Mouse (Mus musculus) MEL (cell line): ENCODE data around the gene Egflam. TPM values are rescaled to one million over a fixed set of nuclear protein-coding genes. Genes with fewer than 3 reads are reported as not detected.

Experiments used
- DNase-seq: peaks from one replicate; pipeline ENCODE4 v3.0.0; 2011; ENCODE audit warnings: low read depth, low spot score
- H3K27ac ChIP-seq: 2 replicates; pipeline ENCODE4 v1.5.1; 2012; ENCODE audit warnings: low read depth, mild to moderate bottlenecking, control low read depth, low read length, moderate library complexity; ENCODE audit not compliant: control insufficient read depth
- H3K27me3 ChIP-seq, 2 experiments: fragments of 150-350 bp in 1 of 2; sonication (generic) in 1 of 2; 2 replicates each; pipeline ENCODE4 v1.6.1; 2012; ENCODE audit warnings: low read length in 2 of 2, mild to moderate bottlenecking in 2 of 2, improper control_type of control experiment in 1 of 2, moderate library complexity in 1 of 2; ENCODE audit not compliant: insufficient read depth in 2 of 2, control insufficient read depth in 1 of 2
- H3K36me3 ChIP-seq, 2 experiments: 2 replicates each; pipeline ENCODE4 v1.6.1; 2012 to 2014; ENCODE audit warnings: low read length in 2 of 2, improper control_type of control experiment in 1 of 2, inconsistent platforms in 1 of 2, mild to moderate bottlenecking in 1 of 2; ENCODE audit not compliant: insufficient read depth in 2 of 2, control insufficient read depth in 1 of 2
- H3K4me1 ChIP-seq, 2 experiments: fragments of 150-350 bp in 1 of 2; sonication (generic) in 1 of 2; 2 replicates each; pipeline ENCODE4 v1.6.1; 2012; ENCODE audit warnings: low read length in 2 of 2, improper control_type of control experiment in 1 of 2, mild to moderate bottlenecking in 1 of 2; ENCODE audit not compliant: insufficient read depth in 2 of 2, control insufficient read depth in 1 of 2
- H3K4me3 ChIP-seq, 2 experiments: fragments of 150-350 bp in 1 of 2; sonication (generic) in 1 of 2; 2 replicates each; pipeline ENCODE4 v1.5.1; 2012; ENCODE audit warnings: low read depth in 2 of 2, low read length in 2 of 2, mild to moderate bottlenecking in 2 of 2, moderate library complexity in 2 of 2, control low read depth in 1 of 2, improper control_type of control experiment in 1 of 2; ENCODE audit not compliant: control insufficient read depth in 1 of 2, insufficient read depth in 1 of 2
- H3K79me2 ChIP-seq: 2 replicates; pipeline ENCODE4 v1.6.1; 2012; ENCODE audit warnings: mild to moderate bottlenecking, low read length, moderate library complexity; ENCODE audit not compliant: control insufficient read depth, poor library complexity, insufficient read depth
- H3K9ac ChIP-seq: 2 replicates; pipeline ENCODE4 v1.6.1; 2012; ENCODE audit warnings: low read depth, mild to moderate bottlenecking, control low read depth, low read length, moderate library complexity; ENCODE audit not compliant: control insufficient read depth, poor library complexity, severe bottlenecking
- H3K9me3 ChIP-seq: fragments of 150-350 bp; sonication (generic); replicated peaks from 2 replicates; pipeline ENCODE4 v1.6.1; 2012; ENCODE audit warnings: mild to moderate bottlenecking, low read length, improper control_type of control experiment, moderate library complexity; ENCODE audit not compliant: insufficient read depth
- CHD2 ChIP-seq: IDR thresholded peaks from 2 replicates; pipeline ENCODE4 v1.6.1; 2011; ENCODE audit warnings: low read length, improper control_type of control experiment
- CTCF ChIP-seq, 3 experiments: IDR thresholded peaks in 2 of 3; conservative IDR thresholded peaks in 1 of 3; 2 replicates each; pipeline ENCODE4 v1.5.1; 2011 to 2012; ENCODE audit warnings: low read length in 3 of 3, low read depth in 2 of 3, mild to moderate bottlenecking in 2 of 3, improper control_type of control experiment in 1 of 3, inconsistent platforms in 1 of 3, mixed read lengths in 1 of 3, moderate library complexity in 1 of 3; ENCODE audit not compliant: control insufficient read depth in 1 of 3, insufficient read depth in 1 of 3, poor library complexity in 1 of 3, severe bottlenecking in 1 of 3
- ELF1 ChIP-seq: IDR thresholded peaks from 2 replicates; pipeline ENCODE4 v1.6.1; 2014; ENCODE audit warnings: low read depth, mild to moderate bottlenecking, inconsistent platforms, low read length, improper control_type of control experiment, moderate library complexity
- JUND ChIP-seq: IDR thresholded peaks from 2 replicates; pipeline ENCODE4 v1.6.1; 2011; ENCODE audit warnings: low read depth, mild to moderate bottlenecking, improper control_type of control experiment, low read length
- KAT2A ChIP-seq: conservative IDR thresholded peaks from 2 replicates; pipeline ENCODE4 v1.6.1; 2012; ENCODE audit warnings: low read depth, low read length, improper control_type of control experiment, inconsistent platforms
- MAFK ChIP-seq: IDR thresholded peaks from 2 replicates; pipeline ENCODE4 v1.6.1; 2011; ENCODE audit warnings: low read depth, mild to moderate bottlenecking, low read length, improper control_type of control experiment, borderline replicate concordance
- MEF2A ChIP-seq: IDR thresholded peaks from 2 replicates; pipeline ENCODE4 v1.6.1; 2014; ENCODE audit warnings: low read depth, mild to moderate bottlenecking, inconsistent platforms, low read length, improper control_type of control experiment; ENCODE audit not compliant: poor library complexity, insufficient replicate concordance, severe bottlenecking; ENCODE audit errors: extremely low read depth
- MXI1 ChIP-seq: IDR thresholded peaks from 2 replicates; pipeline ENCODE4 v1.6.1; 2011; ENCODE audit warnings: mild to moderate bottlenecking, low read depth, low read length, improper control_type of control experiment
- MYC ChIP-seq: IDR thresholded peaks from 2 replicates; pipeline ENCODE4 v1.6.1; 2011; ENCODE audit warnings: low read depth, mild to moderate bottlenecking, low read length, improper control_type of control experiment, moderate library complexity
- RAD21 ChIP-seq: IDR thresholded peaks from 2 replicates; pipeline ENCODE4 v1.6.1; 2011; ENCODE audit warnings: mild to moderate bottlenecking, low read depth, low read length, improper control_type of control experiment
- SIN3A ChIP-seq: IDR thresholded peaks from 2 replicates; pipeline ENCODE4 v1.6.1; 2012; ENCODE audit warnings: low read length, improper control_type of control experiment, inconsistent platforms
- USF1 ChIP-seq: IDR thresholded peaks from 2 replicates; pipeline ENCODE4 v1.6.1; 2014; ENCODE audit warnings: low read depth, mild to moderate bottlenecking, inconsistent platforms, low read length, improper control_type of control experiment, moderate library complexity
- USF2 ChIP-seq, 2 experiments: IDR thresholded peaks; 2 replicates each; pipeline ENCODE4 v1.6.1; 2011 to 2012; ENCODE audit warnings: improper control_type of control experiment in 2 of 2, low read length in 2 of 2, borderline replicate concordance in 1 of 2, inconsistent platforms in 1 of 2, low read depth in 1 of 2, mild to moderate bottlenecking in 1 of 2; ENCODE audit not compliant: insufficient read depth in 1 of 2
- ZC3H11A ChIP-seq: IDR thresholded peaks from 2 replicates; pipeline ENCODE4 v1.6.1; 2012; ENCODE audit warnings: low read depth, mild to moderate bottlenecking, inconsistent platforms, low read length, improper control_type of control experiment
- ZMIZ1 ChIP-seq: IDR thresholded peaks from 2 replicates; pipeline ENCODE4 v1.6.1; 2012; ENCODE audit warnings: low read depth, mild to moderate bottlenecking, inconsistent platforms, low read length, improper control_type of control experiment, moderate library complexity
- polyA plus RNA-seq, 2 experiments: library from polyadenylated mRNA; stranded (reverse) in 1 of 2; unstranded in 1 of 2; fragments of >175 nt in 1 of 2; fragments of >200 nt in 1 of 2; gene quantifications; 2 replicates each; pipeline versions ENCODE4 v1.2.1 to v1.2.4; 2012; ENCODE audit warnings: low replicate concordance in 2 of 2, low read depth in 1 of 2; ENCODE audit not compliant: insufficient read length in 2 of 2, insufficient read depth in 1 of 2, missing spikeins in 1 of 2
- total RNA-seq: library from RNA; depleted of rRNA; stranded (reverse); fragments of 300-350 nt; gene quantifications from 2 replicates; pipeline ENCODE4 v1.2.3, GENCODE M21; 2012

Egflam gene
- total and polyA plus RNA-seq, 3 experiments, result not detected

DNA sequence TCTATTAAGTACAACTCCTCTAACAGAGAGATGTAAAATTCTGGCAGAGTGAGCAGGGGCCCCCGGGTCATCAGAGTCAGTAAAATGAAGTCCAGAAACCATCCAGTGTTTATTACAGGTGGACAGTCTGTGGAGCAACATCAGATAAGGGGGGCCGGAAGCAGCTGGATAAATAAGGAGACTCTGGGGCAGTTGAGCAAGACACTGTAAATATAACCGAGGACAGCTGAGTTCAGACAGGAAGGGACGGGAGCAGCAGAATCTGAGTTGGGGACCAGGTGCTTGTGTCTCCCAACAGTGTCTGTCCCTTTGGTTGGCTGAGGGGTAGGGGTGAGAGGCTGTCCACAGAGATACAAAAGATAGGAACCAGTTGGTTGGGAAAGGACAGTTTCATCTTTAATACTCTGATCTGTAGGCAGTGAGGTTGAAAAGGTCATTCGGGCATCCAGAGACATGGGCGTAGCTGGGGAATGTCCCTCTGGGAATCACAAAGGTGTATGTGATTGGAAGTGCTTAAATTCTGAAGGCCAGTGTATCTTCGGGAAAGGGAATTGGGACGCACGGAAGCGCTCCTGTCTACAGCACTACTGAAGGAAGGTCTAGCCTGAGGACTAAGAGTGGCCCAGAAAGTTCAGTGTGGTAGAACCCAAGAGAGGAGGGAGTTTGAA is 230.8 kb downstream of the Egflam start:
- Histone ChIP-seq H3K79me2 (no peaks in the 10 kb centered on the region), H3K27ac (no peak overlapping the region), H3K9ac (no peak overlapping the region), H3K36me3 (no peaks in the 10 kb centered on the region), H3K27me3 (no peaks in the 10 kb centered on the region; a peak in 1 of 4 replicates), H3K4me3 (no peak overlapping the region), H3K9me3 (no peaks in the 10 kb centered on the region), H3K4me1 (no peaks in the 10 kb centered on the region)
- TF ChIP-seq SIN3A (no peak), ZC3H11A (no peak), MAFK (no peak), USF1 (no peak), KAT2A (no peak), ZMIZ1 (no peak), MXI1 (no peak), RAD21 (no peak), MEF2A (no peak)
- DNase-seq, result no peak

DNA sequence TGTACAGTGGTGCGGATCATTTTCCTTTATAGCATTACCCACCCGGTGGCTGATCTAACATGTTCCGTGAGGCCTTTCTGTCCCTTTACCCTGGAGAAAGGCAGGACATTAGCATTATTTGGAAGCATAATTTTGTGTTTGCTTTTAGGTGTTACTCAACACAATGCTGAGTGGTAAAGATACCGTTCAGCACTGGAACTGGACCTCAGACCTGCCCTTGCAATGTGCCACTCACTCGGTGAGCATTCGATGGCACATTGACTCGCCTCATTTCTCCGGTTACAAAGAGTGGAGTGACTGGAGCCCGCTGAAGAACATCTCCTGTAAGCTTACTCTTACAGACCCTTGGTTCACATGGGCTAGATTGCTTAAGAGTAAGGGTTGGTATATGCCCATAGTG is 231.5 kb downstream of the Egflam start:
- H3K27me3 ChIP-seq, result no peaks in the 10 kb centered on the region; a peak in 1 of 4 replicates
- no peak overlapping the region for H3K4me3 ChIP-seq
- TF ChIP-seq ELF1 (no peak), RAD21 (no peak), MYC (no peak), JUND (no peak), USF2 (IDR thresholded peaks at IDR 0.05; ENCODE audit: borderline replicate concordance in 1 of 2, insufficient read depth in 1 of 2, low read depth in 1 of 2, low read length in 2 of 2) (no peak), CHD2 (no peak), CTCF (IDR thresholded peaks at IDR 0.05 in 2 of 3, conservative IDR thresholded peaks at IDR 0.05 in 1 of 3; ENCODE audit: control insufficient read depth in 1 of 3, insufficient read depth in 1 of 3, low read depth in 2 of 3, low read length in 3 of 3, poor library complexity in 1 of 3, severe bottlenecking in 1 of 3) (no peak)
- TF ChIP-seq, all 39 proteins: peak for 0
- DNase-seq, result no peak
- H3K79me2 ChIP-seq, result no peaks in the 10 kb centered on the region
- no peak overlapping the region for H3K9ac ChIP-seq
- no peak overlapping the region for H3K27ac ChIP-seq
- H3K36me3 ChIP-seq, result no peaks in the 10 kb centered on the region
- H3K4me1 ChIP-seq, result no peaks in the 10 kb centered on the region
- no peaks in the 10 kb centered on the region for H3K9me3 ChIP-seq
